Mouse (Mus musculus) spleen, adult 2 months (tissue): ENCODE measurements around the gene Ccdc97. TPM values are rescaled to one million over a fixed set of nuclear protein-coding genes. Genes with fewer than 3 reads are reported as not detected.

Experiments used
- DNase-seq, 2 experiments: peaks; one replicate each; pipeline versions ENCODE4 v3.0.0 to v3.0.0-alpha.2; 2012 to 2021; ENCODE audit warnings: low spot score in 2 of 2, low read depth in 1 of 2
- H3K27ac ChIP-seq: fragments of 200-500 bp; 2 replicates; pipeline ENCODE4 v1.5.1; 2012; ENCODE audit warnings: low read length, inconsistent platforms; ENCODE audit not compliant: insufficient read depth
- H3K27me3 ChIP-seq: fragments of 200-500 bp; 2 replicates; pipeline ENCODE4 v1.6.1; 2012; ENCODE audit warnings: mild to moderate bottlenecking, moderate library complexity, low read length, inconsistent platforms; ENCODE audit not compliant: control insufficient read depth, insufficient read depth
- H3K36me3 ChIP-seq: fragments of 200-500 bp; 2 replicates; pipeline ENCODE4 v1.6.1; 2012; ENCODE audit warnings: mild to moderate bottlenecking, low read length, inconsistent platforms; ENCODE audit not compliant: control insufficient read depth, insufficient read depth
- H3K4me1 ChIP-seq: fragments of 200-500 bp; 2 replicates; pipeline ENCODE4 v1.6.1; 2011; ENCODE audit warnings: inconsistent platforms; ENCODE audit not compliant: control insufficient read depth, insufficient read depth, insufficient read length
- H3K4me3 ChIP-seq: fragments of 200-500 bp; 2 replicates; pipeline ENCODE4 v1.5.1; 2011; ENCODE audit warnings: mild to moderate bottlenecking, inconsistent platforms; ENCODE audit not compliant: insufficient read depth, insufficient read length; ENCODE audit errors: extremely low read depth
- CTCF ChIP-seq: fragments of 200-500 bp; IDR thresholded peaks from 2 replicates; pipeline ENCODE4 v1.5.1; 2011; ENCODE audit warnings: mild to moderate bottlenecking, inconsistent platforms; ENCODE audit not compliant: insufficient read depth, insufficient read length, insufficient replicate concordance; ENCODE audit errors: extremely low read depth
- POLR2A ChIP-seq: fragments of 200-500 bp; IDR thresholded peaks from 2 replicates; pipeline ENCODE4 v1.6.1; 2011; ENCODE audit warnings: low read depth, low read length, inconsistent platforms
- WGBS: fragments of 180-500 bp; shearing (Covaris S2); methylation state at CpG from one replicate; pipeline ENCODE4 v1.1.7; 2018; 5-methylcytosine and 5-hydroxymethylcytosine counted together
- polyA plus RNA-seq: library from polyadenylated mRNA; depleted of rRNA; stranded (reverse); fragments of >200 nt; gene quantifications from 2 replicates; pipeline ENCODE4 v1.2.3, GENCODE M21; 2012; rRNA removed

Gene Ccdc97
- polyA plus RNA-seq, 1 experiment: 81.5 TPM

GRCm38 (mm10) chr7:25671686-25672085 lies 47.2 kb downstream of the Ccdc97 start:
- H3K36me3 ChIP-seq: peaks cover 15% of the 10 kb centered on the region
- no peak overlapping the region for H3K4me3 ChIP-seq
- 0 out of 2 replicates have a peak, but pooled peaks cover 8% of the 10 kb centered on the region for H3K4me1 ChIP-seq
- no peak for TF ChIP-seq POLR2A
- TF ChIP-seq CTCF: no peak
- peaks cover 2% of the 10 kb centered on the region; the same call in 1 of the 2 replicates for H3K27me3 ChIP-seq
- H3K27ac ChIP-seq: no peak overlapping the region
- no peak for DNase-seq
- WGBS: 74% methylated on average over 2 of the region's 2 CpGs

GRCm38 (mm10) chr7:25670096-25670495 lies 48.8 kb downstream of the Ccdc97 start:
- Histone ChIP-seq H3K36me3 (peaks cover 30% of the 10 kb centered on the region), H3K27me3 (peaks cover 2% of the 10 kb centered on the region; the same call in 1 of the 2 replicates), H3K4me1 (0 out of 2 replicates have a peak, but pooled peaks cover 7% of the 10 kb centered on the region), H3K4me3 (no peak overlapping the region), H3K27ac (no peak overlapping the region)
- no peak for TF ChIP-seq CTCF
- no peak for TF ChIP-seq POLR2A
- DNase-seq: no peak
- WGBS: 87% methylated on average over 4 of the region's 4 CpGs

GRCm38 (mm10) chr7:25669631-25670030 lies 49.3 kb downstream of the Ccdc97 start:
- DNase-seq: no peak
- Histone ChIP-seq H3K36me3 (peaks cover 33% of the 10 kb centered on the region), H3K4me1 (0 out of 2 replicates have a peak, but pooled peaks cover 3% of the 10 kb centered on the region), H3K27me3 (no peaks in the 10 kb centered on the region), H3K27ac (no peak overlapping the region), H3K4me3 (no peak overlapping the region)
- 93% methylated on average over 9 of the region's 9 CpGs for WGBS
- TF ChIP-seq CTCF (no peak), POLR2A (no peak)

GRCm38 (mm10) chr7:25669158-25669557 lies 49.7 kb downstream of the Ccdc97 start:
- H3K27ac ChIP-seq: no peak overlapping the region
- no peaks in the 10 kb centered on the region for H3K4me1 ChIP-seq
- TF ChIP-seq POLR2A (no peak), CTCF (no peak)
- no peak for DNase-seq
- H3K27me3 ChIP-seq: no peaks in the 10 kb centered on the region
- H3K36me3 ChIP-seq: peaks cover 38% of the 10 kb centered on the region
- WGBS: 92% methylated on average over 10 of the region's 10 CpGs
- no peak overlapping the region for H3K4me3 ChIP-seq

GRCm38 (mm10) chr7:25666381-25666780 lies 52.5 kb downstream of the Ccdc97 start:
- peaks cover 45% of the 10 kb centered on the region for H3K36me3 ChIP-seq
- WGBS: 93% methylated on average over 8 of the region's 8 CpGs
- H3K4me1 ChIP-seq: no peaks in the 10 kb centered on the region
- H3K27me3 ChIP-seq: no peaks in the 10 kb centered on the region
- TF ChIP-seq POLR2A (no peak), CTCF (no peak)
- no peak overlapping the region for H3K4me3 ChIP-seq
- H3K27ac ChIP-seq: no peak overlapping the region
- no peak for DNase-seq

Other genes starting within 250 kb of the Ccdc97 start
- gene Ceacam1, start 241.5 kb downstream of the Ccdc97 start, polyA plus RNA-seq: 16.0 and 16.3 TPM in 2 replicates
- 0.45 and 0.67 TPM in 2 replicates for gene Ceacam2, start 179.2 kb downstream of the Ccdc97 start, polyA plus RNA-seq
- not detected in 2 replicates for gene Erich4, start 103.2 kb downstream of the Ccdc97 start, polyA plus RNA-seq
- gene Dmac2, start 99.7 kb downstream of the Ccdc97 start, polyA plus RNA-seq: 74.7 and 91.3 TPM in 2 replicates
- gene B3gnt8, start 92.4 kb downstream of the Ccdc97 start, polyA plus RNA-seq: 54.8 and 71.5 TPM in 2 replicates
- gene Bckdha, start 60.1 kb downstream of the Ccdc97 start, polyA plus RNA-seq: 81.4 and 108 TPM in 2 replicates
- 79.5 and 111 TPM in 2 replicates for gene Exosc5, start 59.9 kb downstream of the Ccdc97 start, polyA plus RNA-seq
- 0.35 and 0.61 TPM in 2 replicates for gene Tmem91, start 43.9 kb downstream of the Ccdc97 start, polyA plus RNA-seq
- 72.0 and 108 TPM in 2 replicates for gene B9d2, start 38.3 kb downstream of the Ccdc97 start, polyA plus RNA-seq
- 152 and 179 TPM in 2 replicates for gene Tgfb1, start 32.1 kb downstream of the Ccdc97 start, polyA plus RNA-seq
- gene Hnrnpul1, start 35.7 kb upstream of the Ccdc97 start, polyA plus RNA-seq: 49.6 and 59.2 TPM in 2 replicates
- 106 and 129 TPM in 2 replicates for gene Axl, start 69.6 kb upstream of the Ccdc97 start, polyA plus RNA-seq
- gene Cyp2s1, start 97.8 kb upstream of the Ccdc97 start, polyA plus RNA-seq: 2.9 and 3.5 TPM in 2 replicates
- gene Cyp2b10, start 178.5 kb upstream of the Ccdc97 start, polyA plus RNA-seq: 0.06 and 0.08 TPM in 2 replicates